Mouse (Mus musculus): Measurements from ENCODE around the gene Myo3b. TPM values are rescaled to one million over a fixed set of nuclear protein-coding genes. Genes with fewer than 3 reads are reported as not detected.

Gene Myo3b
- polyA plus RNA-seq, 1 experiment from 2014 or later, result 0.24 TPM

DNA sequence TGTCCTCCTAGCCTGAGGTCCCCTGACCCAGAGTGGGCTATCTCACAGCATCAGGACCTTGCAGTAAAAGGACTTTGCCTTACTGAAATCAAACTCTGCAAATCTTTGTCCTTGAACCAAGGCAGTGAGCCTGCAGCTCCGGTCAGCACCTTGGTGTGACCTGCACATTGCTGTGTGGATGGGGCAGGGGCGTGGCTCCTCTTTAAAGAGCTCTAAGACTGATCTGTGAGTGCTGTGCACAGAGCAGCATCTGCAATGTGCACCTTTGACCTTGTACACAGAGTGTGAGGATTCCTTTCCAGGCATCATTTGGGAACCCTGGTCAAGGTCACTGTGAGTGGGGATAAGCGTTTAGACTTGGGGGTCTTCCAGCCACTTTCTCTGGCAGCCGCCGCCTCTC is 55.5 kb downstream of the Myo3b start:
- Histone ChIP-seq H3K9me3 (ENCODE audit: low read depth, low read length) (no peaks in the 10 kb centered on the region), H3K4me2 (no peak overlapping the region), H3K9ac (no peak overlapping the region), H3K4me3 (ENCODE audit: low read depth, low read length) (no peak overlapping the region), H3K36me3 (ENCODE audit: insufficient read depth) (no peaks in the 10 kb centered on the region), H3K27ac (ENCODE audit: low read depth) (no peak overlapping the region), H3K27me3 (ENCODE audit: insufficient read depth, low read length) (no peaks in the 10 kb centered on the region), H3K4me1 (ENCODE audit: insufficient read depth) (no peaks in the 10 kb centered on the region)
- ATAC-seq (ENCODE audit: insufficient read depth) (no peak), DNase-seq (no peak)
- TF ChIP-seq CTCF (IDR thresholded peaks at IDR 0.05; ENCODE audit: low read depth), result no peak
- WGBS, result 52% methylated on average over 5 of the region's 5 CpGs

DNA sequence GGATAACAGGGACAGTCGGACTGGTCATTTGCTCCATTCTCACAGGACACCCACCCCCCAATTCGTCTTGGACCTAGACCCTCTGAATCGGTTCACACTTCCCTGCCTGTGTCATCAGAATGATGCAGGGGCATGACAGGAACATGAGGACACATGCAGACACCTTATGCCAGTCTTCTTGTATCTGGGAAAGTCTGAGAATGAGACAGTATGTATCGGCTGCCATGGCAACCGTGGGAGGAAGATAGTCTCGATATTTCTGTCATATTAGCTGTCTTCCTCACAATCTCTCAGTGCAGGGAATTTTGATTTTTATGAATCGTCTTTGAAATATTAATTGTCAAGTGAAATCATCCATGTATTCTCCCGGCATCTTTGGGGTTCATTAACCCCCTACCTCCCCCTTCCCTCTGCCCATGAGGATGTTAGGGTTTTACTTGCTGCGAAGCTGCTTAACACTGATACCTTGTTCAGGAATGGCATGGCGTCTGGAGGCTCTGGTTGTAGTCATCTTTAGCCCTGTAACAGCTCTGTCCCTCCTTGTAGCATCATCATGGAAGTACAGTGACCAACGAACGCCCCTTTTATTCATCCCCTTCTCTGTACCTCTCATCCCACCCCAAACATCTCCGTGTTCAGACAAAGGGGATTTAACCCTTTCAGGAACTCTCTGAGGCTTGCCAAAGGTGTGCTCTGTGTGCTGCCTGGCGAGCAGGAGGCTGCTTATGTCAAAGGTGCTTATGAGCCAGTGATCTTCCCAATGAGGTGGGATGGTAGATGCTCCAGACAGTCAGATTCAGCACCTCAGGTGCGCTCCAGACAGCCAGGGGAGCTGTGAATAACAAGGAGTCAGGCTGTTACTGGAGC is 58.5 kb downstream of the Myo3b start:
- WGBS, result 62% methylated on average over 15 of the region's 15 CpGs

DNA sequence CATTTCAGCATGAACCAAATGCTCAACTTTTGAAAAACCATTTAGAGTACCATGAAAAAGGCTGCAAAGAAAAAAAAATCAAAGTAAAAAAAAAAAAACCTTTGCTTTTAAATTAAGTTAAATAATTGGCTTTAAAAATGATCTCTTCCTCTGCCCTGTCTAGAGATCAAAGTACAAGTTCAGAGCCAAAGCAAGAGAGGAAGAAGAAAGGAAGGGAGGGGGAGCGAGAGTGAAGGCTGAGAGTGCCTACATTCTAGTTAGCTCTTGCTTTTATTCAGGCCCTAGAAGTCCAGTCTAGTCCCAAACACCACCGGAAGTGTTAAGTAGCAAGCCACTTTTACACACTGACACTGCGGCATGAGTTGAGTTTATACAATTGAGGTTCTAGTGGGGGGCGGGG is 60.5 kb downstream of the Myo3b start:
- no peaks in the 10 kb centered on the region for H3K27me3 ChIP-seq (ENCODE audit: insufficient read depth, low read length)
- DNase-seq, result no peak
- ATAC-seq (ENCODE audit: insufficient read depth), result no peak
- H3K4me1 ChIP-seq (ENCODE audit: insufficient read depth), result no peaks in the 10 kb centered on the region
- H3K27ac ChIP-seq (ENCODE audit: low read depth), result no peak overlapping the region
- H3K4me3 ChIP-seq (ENCODE audit: low read depth, low read length), result no peak overlapping the region
- 62% methylated on average over 4 of the region's 4 CpGs for WGBS
- H3K4me2 ChIP-seq, result no peak overlapping the region
- TF ChIP-seq CTCF (IDR thresholded peaks at IDR 0.05; ENCODE audit: low read depth), result no peak
- H3K9me3 ChIP-seq (ENCODE audit: low read depth, low read length), result no peaks in the 10 kb centered on the region
- H3K36me3 ChIP-seq (ENCODE audit: insufficient read depth), result no peaks in the 10 kb centered on the region
- H3K9ac ChIP-seq, result no peak overlapping the region

More for the DNA sequence above, 58.5 kb downstream of the Myo3b start:
- Histone ChIP-seq H3K27ac (ENCODE audit: low read depth) (no peak overlapping the region), H3K4me2 (no peak overlapping the region), H3K27me3 (ENCODE audit: insufficient read depth, low read length) (no peaks in the 10 kb centered on the region), H3K4me1 (ENCODE audit: insufficient read depth) (no peaks in the 10 kb centered on the region), H3K9me3 (ENCODE audit: low read depth, low read length) (no peaks in the 10 kb centered on the region), H3K4me3 (ENCODE audit: low read depth, low read length) (no peak overlapping the region), H3K9ac (no peak overlapping the region), H3K36me3 (ENCODE audit: insufficient read depth) (no peaks in the 10 kb centered on the region)
- TF ChIP-seq CTCF (IDR thresholded peaks at IDR 0.05; ENCODE audit: low read depth), result no peak
- ATAC-seq (ENCODE audit: insufficient read depth) (no peak), DNase-seq (no peak)

DNA sequence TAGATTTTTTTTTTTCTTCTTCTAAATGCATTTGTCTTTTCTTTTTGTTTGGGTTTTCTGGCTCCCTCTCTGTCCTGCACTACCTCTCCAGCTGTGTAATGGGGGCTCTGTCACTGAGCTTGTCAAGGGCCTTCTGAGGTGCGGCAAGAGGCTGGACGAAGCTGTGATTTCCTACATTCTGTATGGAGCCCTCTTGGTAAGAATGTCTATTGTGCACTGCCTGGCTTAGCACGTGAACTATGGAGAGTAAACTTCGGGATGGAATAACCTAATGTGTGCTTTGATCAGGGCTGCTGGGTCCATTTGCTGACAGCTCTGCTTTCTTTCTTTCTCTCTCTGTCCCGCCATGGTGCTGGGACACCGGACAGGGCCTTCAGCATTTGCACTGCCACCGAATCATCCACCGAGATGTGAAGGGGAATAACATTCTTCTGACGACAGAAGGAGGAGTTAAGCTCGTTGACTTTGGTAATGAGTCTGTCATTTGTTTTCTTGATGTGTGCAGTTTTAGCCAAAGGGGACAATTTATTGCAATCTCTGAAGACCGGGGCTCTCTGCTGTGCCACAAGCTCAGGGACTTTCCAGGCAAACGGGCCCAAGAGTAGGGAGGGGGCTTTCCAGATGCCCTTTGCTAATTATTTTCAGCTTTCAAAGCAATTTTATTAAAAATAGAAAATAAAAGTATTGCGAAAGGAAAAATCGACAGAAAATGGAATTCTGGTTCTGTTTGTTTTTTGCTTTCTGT is 66.5 kb downstream of the Myo3b start:
- Histone ChIP-seq H3K27ac (ENCODE audit: low read depth) (no peak overlapping the region), H3K9ac (no peak overlapping the region), H3K9me3 (ENCODE audit: low read depth, low read length) (no peaks in the 10 kb centered on the region), H3K4me2 (no peak overlapping the region), H3K4me1 (ENCODE audit: insufficient read depth) (no peaks in the 10 kb centered on the region), H3K27me3 (ENCODE audit: insufficient read depth, low read length) (no peaks in the 10 kb centered on the region), H3K36me3 (ENCODE audit: insufficient read depth) (no peaks in the 10 kb centered on the region), H3K4me3 (ENCODE audit: low read depth, low read length) (no peak overlapping the region)
- TF ChIP-seq CTCF (IDR thresholded peaks at IDR 0.05; ENCODE audit: low read depth), result no peak
- DNase-seq (no peak), ATAC-seq (ENCODE audit: insufficient read depth) (no peak)
- 48% methylated on average over 14 of the region's 14 CpGs for WGBS

DNA sequence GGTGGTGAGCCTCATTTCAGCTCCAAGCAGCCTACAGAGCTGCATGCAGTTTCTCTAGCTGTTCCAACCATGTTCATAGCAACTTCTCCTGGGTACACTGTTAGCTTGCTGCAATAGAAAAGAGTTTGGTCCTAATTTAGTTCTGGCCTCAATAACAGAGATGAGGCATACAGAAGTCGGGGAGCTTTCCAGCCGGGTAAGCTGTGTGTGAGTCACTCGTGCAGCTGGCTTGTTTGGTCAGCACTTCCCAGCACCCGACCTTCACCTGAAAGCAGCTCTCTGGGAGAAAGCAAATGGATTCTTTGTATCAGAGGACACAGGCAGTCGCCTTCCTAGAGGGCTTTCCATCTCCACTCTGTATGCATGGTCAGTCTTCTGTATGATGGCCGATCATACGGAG is 70.1 kb downstream of the Myo3b start:
- ATAC-seq (ENCODE audit: insufficient read depth), result no peak
- 44% methylated on average over 7 of the region's 7 CpGs for WGBS
- no peak for TF ChIP-seq CTCF (IDR thresholded peaks at IDR 0.05; ENCODE audit: low read depth)

DNA sequence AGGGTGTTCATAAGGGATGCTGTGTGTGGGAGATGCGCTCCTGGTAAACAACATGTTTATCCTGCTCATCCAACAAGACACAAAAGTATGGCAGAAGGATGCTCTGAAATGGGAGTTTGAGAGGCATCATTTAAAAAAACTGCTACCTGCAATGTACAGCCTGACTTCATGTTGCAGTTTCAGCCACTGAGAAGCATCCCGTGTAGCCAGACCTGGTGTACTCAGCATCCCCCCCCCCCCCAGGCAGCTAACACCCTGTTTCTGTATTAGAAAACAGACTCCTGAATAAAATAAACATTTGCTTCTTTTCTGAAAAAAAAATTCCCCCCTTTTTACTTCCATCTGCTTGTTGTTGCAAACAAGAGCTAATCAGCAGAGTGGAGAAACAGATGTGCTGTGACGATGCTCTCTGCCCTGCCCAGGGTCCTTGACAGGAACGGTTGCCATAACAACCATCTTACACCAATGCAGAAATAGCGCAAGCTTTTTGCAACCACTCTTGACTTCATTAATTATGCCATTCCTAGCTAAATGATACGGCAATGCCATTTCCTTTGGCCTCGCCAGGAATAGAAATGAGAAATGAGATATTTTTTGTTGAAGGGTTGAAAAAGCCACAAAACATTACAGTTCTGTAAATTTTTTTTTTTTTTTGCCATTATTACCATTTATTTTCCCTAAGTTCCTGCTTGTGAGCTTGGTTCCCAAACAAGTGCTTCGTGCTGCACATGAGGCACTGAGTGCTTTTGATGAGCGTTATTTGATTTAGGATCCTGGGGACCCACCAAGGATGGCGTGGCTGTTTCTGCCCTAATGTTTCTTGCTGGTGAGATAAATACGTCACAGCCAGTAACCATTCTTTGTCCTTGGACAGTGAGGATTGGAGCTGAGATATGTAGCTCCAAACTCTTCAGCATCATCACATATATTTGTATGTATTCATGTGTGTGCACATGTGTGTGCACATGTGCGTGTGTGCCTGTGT is 75.2 kb downstream of the Myo3b start:
- no peak overlapping the region for H3K4me2 ChIP-seq
- H3K9me3 ChIP-seq (ENCODE audit: low read depth, low read length), result no peaks in the 10 kb centered on the region
- no peaks in the 10 kb centered on the region for H3K27me3 ChIP-seq (ENCODE audit: insufficient read depth, low read length)
- no peak overlapping the region for H3K27ac ChIP-seq (ENCODE audit: low read depth)
- ATAC-seq (ENCODE audit: insufficient read depth), result no peak
- no peaks in the 10 kb centered on the region for H3K36me3 ChIP-seq (ENCODE audit: insufficient read depth)
- H3K9ac ChIP-seq, result no peak overlapping the region
- no peaks in the 10 kb centered on the region for H3K4me1 ChIP-seq (ENCODE audit: insufficient read depth)
- WGBS, result 41% methylated on average over 12 of the region's 12 CpGs
- no peak overlapping the region for H3K4me3 ChIP-seq (ENCODE audit: low read depth, low read length)
- no peak for TF ChIP-seq CTCF (IDR thresholded peaks at IDR 0.05; ENCODE audit: low read depth)
- DNase-seq, result peak; percentile 52

More for the DNA sequence above, 70.1 kb downstream of the Myo3b start:
- no peaks in the 10 kb centered on the region for H3K4me1 ChIP-seq (ENCODE audit: insufficient read depth)
- no peak for DNase-seq
- H3K9me3 ChIP-seq (ENCODE audit: low read depth, low read length), result no peaks in the 10 kb centered on the region
- H3K27ac ChIP-seq (ENCODE audit: low read depth), result no peak overlapping the region
- no peak overlapping the region for H3K4me3 ChIP-seq (ENCODE audit: low read depth, low read length)
- H3K36me3 ChIP-seq (ENCODE audit: insufficient read depth), result no peaks in the 10 kb centered on the region
- H3K4me2 ChIP-seq, result no peak overlapping the region
- no peaks in the 10 kb centered on the region for H3K27me3 ChIP-seq (ENCODE audit: insufficient read depth, low read length)
- H3K9ac ChIP-seq, result no peak overlapping the region

All from lung, embryonic 14.5 days (tissue).